Comparison of ENCODE assay signal across 12 mouse cellular contexts in the genomic region with DNA sequence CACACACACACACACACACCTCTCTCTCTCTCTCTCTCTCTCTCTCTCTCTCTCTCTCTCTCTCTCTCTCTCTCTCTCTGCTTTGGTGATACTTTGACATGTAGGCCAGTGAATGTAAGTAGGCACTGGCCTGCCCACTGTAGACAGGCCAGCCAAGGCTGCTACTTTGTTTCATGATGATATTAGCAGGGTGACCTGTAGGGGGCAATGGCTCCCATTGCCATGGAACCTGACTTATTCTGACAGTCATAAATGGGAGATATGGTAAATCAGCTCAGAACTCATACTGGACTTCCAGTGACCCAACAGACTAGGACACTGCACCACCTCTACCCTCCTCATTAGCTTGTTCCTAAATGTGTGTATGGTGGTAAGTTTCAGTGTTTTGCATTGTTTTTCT.
DNase-seq lines count a peak whose midpoint lies in the region; ATAC-seq and TF ChIP-seq lines count a peak whose summit lies in the region.
"Had no signal": no experiment of that assay in that cellular context is flagged by ENCODE, and none has a peak within 500 bp of the region (broad histone marks: within the 10 kb centered on the region; RNA-seq: fewer than 3 reads in every experiment).

No protein-coding gene starts in this region.

- TF ChIP-seq CTCF in heart, adult 2 months (IDR thresholded peaks at IDR 0.05), result peak; percentile 36
- TF ChIP-seq CTCF in lung, adult 2 months (IDR thresholded peaks at IDR 0.05; ENCODE audit: insufficient read depth, low read length), result no peak
- TF ChIP-seq CTCF in Patski (IDR thresholded peaks at IDR 0.05), result peak; percentile 20

- DNase-seq in heart, adult 2 months, result no peak
- DNase-seq in heart, postnatal 10 days, result no peak
- DNase-seq in lung, postnatal 36 days, result peak; percentile 1
- DNase-seq in lung, adult 2 months, result no peak
- DNase-seq in Patski (ENCODE audit: low read depth, low spot score), result no peak
- DNase-seq in frontal cortex, postnatal 36 days (ENCODE audit: low spot score in 2 of 2), result no peak
- DNase-seq: liver, embryonic 13.5 days had no signal

- no peak overlapping the region for H3K4me3 ChIP-seq in heart, adult 2 months
- H3K4me3 ChIP-seq in lung, adult 2 months (replicated peaks; ENCODE audit: extremely low read depth, low read depth, low read length), result no peak overlapping the region
- H3K4me3 ChIP-seq: hindbrain, embryonic 15.5 days; left cerebral cortex, adult 2 months; liver, embryonic 13.5 days had no signal

- H3K27me3 ChIP-seq in heart, adult 2 months (ENCODE audit: control insufficient read depth, insufficient read depth, low read length), result no peaks in the 10 kb centered on the region
- no peaks in the 10 kb centered on the region for H3K27me3 ChIP-seq in Patski
- H3K27me3 ChIP-seq: hindbrain, embryonic 15.5 days; liver, embryonic 13.5 days had no signal

- H3K27ac ChIP-seq in heart, adult 2 months, result no peak overlapping the region
- H3K27ac ChIP-seq: hindbrain, embryonic 15.5 days; kidney, postnatal 0 days; left cerebral cortex, adult 2 months; liver, embryonic 13.5 days had no signal

- no peak overlapping the region for H3K9ac ChIP-seq in heart, adult 2 months (ENCODE audit: low read depth, low read length)
- H3K9ac ChIP-seq: hindbrain, embryonic 15.5 days; liver, embryonic 13.5 days had no signal

- in situ Hi-C loops in Patski (cut with MboI; ENCODE audit: low pct_unique_long_range_greater_than_20kb), result no loop called here

- CTCF ChIA-PET in Patski (lab: Charles Lee), result no interaction called here

- intact Hi-C loops in heart, adult 2 months (cut with DNase I), result no loop called here
- intact Hi-C loops in heart, postnatal 10 days (cut with DNase I), result no loop called here

- H3K4me1 ChIP-seq in heart, adult 2 months (ENCODE audit: control insufficient read depth, insufficient read depth, low read length), result peaks cover 1% of the 10 kb centered on the region; the same call in 1 of the 2 replicates
- no peaks in the 10 kb centered on the region for H3K4me1 ChIP-seq in lung, adult 2 months (ENCODE audit: control insufficient read depth, insufficient read depth, low read length)
- H3K4me1 ChIP-seq: hindbrain, embryonic 15.5 days; liver, embryonic 13.5 days had no signal

- no peaks in the 10 kb centered on the region for H3K36me3 ChIP-seq in heart, adult 2 months (ENCODE audit: control insufficient read depth, insufficient read depth, low read length)
- H3K36me3 ChIP-seq: hindbrain, embryonic 15.5 days; liver, embryonic 13.5 days had no signal

- POLR2A ChIA-PET in Patski (lab: Charles Lee), result no interaction called here

- no peak for ATAC-seq in Patski
- ATAC-seq in megakaryocyte-erythroid progenitor cell, adult 5-6 weeks (replicated peaks; ENCODE audit: low FRiP score, low TSS enrichment, poor library complexity, severe bottlenecking), result 0 out of 2 replicates have a peak, but pooled peaks have one; percentile 55
- ATAC-seq: activated CD4-positive, CD25-positive, alpha-beta regulatory T cell, adult 4 months had no signal

- no peaks in the 10 kb centered on the region for H3K79me2 ChIP-seq in heart, adult 2 months (replicated peaks; ENCODE audit: control insufficient read depth, insufficient read depth, low read length)

- no peak for TF ChIP-seq EP300 in heart, adult 2 months (IDR thresholded peaks at IDR 0.05; ENCODE audit: insufficient read depth, low read depth, low read length)

- TF ChIP-seq POLR2A in heart, adult 2 months (IDR thresholded peaks at IDR 0.05; ENCODE audit: insufficient read depth, low read depth, low read length), result no peak
- TF ChIP-seq POLR2A in lung, adult 2 months (IDR thresholded peaks at IDR 0.05; ENCODE audit: borderline replicate concordance, extremely low read depth, low read depth, low read length), result no peak
